Mouse (Mus musculus) hindbrain, postnatal 0 days (tissue): ENCODE results near the gene Hnrnpul1. TPM values are rescaled to one million over a fixed set of nuclear protein-coding genes. Genes with fewer than 3 reads are reported as not detected.

ENCODE experiments used
- ATAC-seq: fragments of 200-750 bp; cut with Nextera tagmentation; 2 replicates; pipeline ENCODE4 v1.8.0; 2017; ENCODE audit warnings: mild to moderate bottlenecking, moderate TSS enrichment, moderate library complexity
- DNase-seq: peaks from one replicate; pipeline ENCODE4 v3.0.0-alpha.2; 2015; ENCODE audit warnings: low spot score
- H3K27ac ChIP-seq: fragments of 300-500 bp; sonication (generic); 2 replicates; pipeline ENCODE4 v1.5.1; 2014; ENCODE audit warnings: mild to moderate bottlenecking
- H3K27me3 ChIP-seq: fragments of 300-500 bp; sonication (generic); 2 replicates; pipeline ENCODE4 v1.6.1; 2014; ENCODE audit warnings: low read length, mixed read lengths; ENCODE audit not compliant: insufficient read depth
- H3K36me3 ChIP-seq: fragments of 300-500 bp; sonication (generic); 2 replicates; pipeline ENCODE4 v1.6.1; 2014; ENCODE audit warnings: low read length, mixed read lengths; ENCODE audit not compliant: insufficient read depth
- H3K4me1 ChIP-seq: fragments of 300-500 bp; sonication (generic); 2 replicates; pipeline ENCODE4 v1.6.1; 2014; ENCODE audit warnings: antibody characterized with exemption, low read length, mixed read lengths; ENCODE audit not compliant: insufficient read depth
- H3K4me2 ChIP-seq: fragments of 300-500 bp; sonication (generic); 2 replicates; pipeline ENCODE4 v1.6.1; 2014; ENCODE audit warnings: low read depth, mild to moderate bottlenecking, low read length, moderate library complexity, mixed read lengths
- H3K4me3 ChIP-seq: fragments of 300-500 bp; sonication (generic); 2 replicates; pipeline ENCODE4 v1.5.1; 2014; ENCODE audit warnings: low read length
- H3K9ac ChIP-seq: fragments of 300-500 bp; sonication (generic); replicated peaks from 2 replicates; pipeline ENCODE4 v1.6.1; 2014; ENCODE audit warnings: mild to moderate bottlenecking, low read length, moderate library complexity, mixed read lengths
- H3K9me3 ChIP-seq: fragments of 300-500 bp; sonication (generic); 2 replicates; pipeline ENCODE4 v1.6.1; 2016; ENCODE audit warnings: low read length, mixed read lengths
- CTCF ChIP-seq: IDR thresholded peaks from 2 replicates; pipeline ENCODE4 v1.5.1; 2016; ENCODE audit warnings: antibody characterized with exemption, control low read depth, low read depth
- WGBS: fragments of 180-500 bp; shearing (Covaris S2); extraction: QIAGEN DNeasy Blood & Tissue Kit; methylation state at CpG from one replicate; pipeline ENCODE4 v1.1.7; 2014; 5-methylcytosine and 5-hydroxymethylcytosine counted together
- polyA plus RNA-seq: library from polyadenylated mRNA; unstranded; fragments of >200 nt; fragmentation: Nextera tagmentation; extraction: Ambion mirVana; gene quantifications from 2 replicates; pipeline ENCODE4 v1.2.1, GENCODE M21; 2015
- total RNA-seq: library from RNA; depleted of rRNA; stranded (reverse); fragments of >200 nt; gene quantifications from 2 replicates; pipeline ENCODE4 v1.2.3, GENCODE M21; 2014; rRNA removed

Hnrnpul1 gene
- total and polyA plus RNA-seq, 2 experiments from 2014 or later, result 44.6 to 116 TPM

DNA sequence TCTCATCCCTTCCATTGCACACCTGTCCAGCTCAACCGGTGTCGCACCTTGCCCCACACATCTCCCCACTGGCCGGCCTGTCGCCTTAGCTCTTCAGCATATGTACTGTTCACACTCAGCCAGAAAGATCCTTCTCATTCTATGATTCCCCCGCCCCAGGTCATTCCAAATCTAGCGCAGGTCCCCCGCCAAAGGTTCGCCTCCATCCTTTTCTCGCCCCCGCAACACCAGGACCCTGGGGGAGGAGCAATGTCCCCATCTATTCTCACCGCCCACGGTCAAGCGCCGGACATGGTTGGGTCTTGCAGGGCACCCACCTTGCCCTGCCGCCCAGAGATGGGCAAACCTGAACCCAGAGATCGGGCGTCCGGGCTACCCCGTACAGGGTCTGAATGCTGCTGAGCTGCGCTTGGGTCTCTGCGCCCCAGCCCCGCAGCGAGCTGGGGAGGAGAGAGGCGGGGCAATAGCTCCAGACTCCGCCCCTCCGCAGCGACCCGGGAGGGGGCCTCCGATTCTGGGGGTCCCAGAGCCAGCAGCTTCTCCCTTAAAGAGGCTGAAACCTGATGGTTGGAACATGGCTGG is 79.7 kb downstream of the Hnrnpul1 start, which contains the start of gene Tmem91:
Gene Tmem91, minus strand, starts transcription at position 448 of the 582 bp plus-strand sequence.
- H3K27ac ChIP-seq, result peak within 1 kb of the TSS; percentile 65
- H3K4me1 ChIP-seq, result no peaks in the 10 kb centered on the region
- peak within 1 kb of the TSS; percentile 51 for H3K4me3 ChIP-seq
- H3K4me2 ChIP-seq, result peak within 1 kb of the TSS; percentile 68
- no peaks in the 10 kb centered on the region for H3K36me3 ChIP-seq
- H3K9ac ChIP-seq, result peak within 1 kb of the TSS; percentile 72
- 2% methylated on average over 29 of the region's 29 CpGs for WGBS
- DNase-seq, result peak; percentile 43
- H3K27me3 ChIP-seq, result no peaks in the 10 kb centered on the region
- no peak for TF ChIP-seq CTCF
- H3K9me3 ChIP-seq, result no peaks in the 10 kb centered on the region
- peak; percentile 61 for ATAC-seq

DNA sequence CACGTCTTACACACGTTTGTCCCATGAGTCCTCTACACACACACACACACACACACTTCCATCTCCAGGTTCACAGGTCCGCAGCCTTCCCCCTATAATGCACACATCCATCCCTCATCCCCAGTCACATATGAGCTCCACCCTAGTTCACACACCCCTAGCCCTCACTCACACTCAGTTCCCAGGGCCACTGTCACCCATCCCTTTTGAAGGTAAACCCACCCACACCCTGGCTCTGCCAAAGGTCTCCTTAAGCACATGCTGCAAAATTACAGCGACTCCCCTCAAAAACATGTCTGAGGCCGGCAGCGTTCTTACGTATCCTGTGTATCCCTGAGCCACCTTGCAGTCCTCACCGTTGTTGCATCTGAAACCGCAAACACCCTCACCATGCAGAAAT is 80.3 kb downstream of the Hnrnpul1 start:
- no peak for TF ChIP-seq CTCF
- WGBS, result 15% methylated on average over 9 of the region's 9 CpGs
- DNase-seq (peak; percentile 10), ATAC-seq (no peak)
- peak overlapping the region; percentile 72 for H3K9ac ChIP-seq
- H3K27me3 ChIP-seq, result no peaks in the 10 kb centered on the region
- H3K4me2 ChIP-seq, result peak overlapping the region; percentile 68
- H3K4me1 ChIP-seq, result no peaks in the 10 kb centered on the region
- peak overlapping the region; percentile 65 for H3K27ac ChIP-seq
- no peaks in the 10 kb centered on the region for H3K9me3 ChIP-seq
- H3K36me3 ChIP-seq, result no peaks in the 10 kb centered on the region
- peak overlapping the region; percentile 51 for H3K4me3 ChIP-seq

DNA sequence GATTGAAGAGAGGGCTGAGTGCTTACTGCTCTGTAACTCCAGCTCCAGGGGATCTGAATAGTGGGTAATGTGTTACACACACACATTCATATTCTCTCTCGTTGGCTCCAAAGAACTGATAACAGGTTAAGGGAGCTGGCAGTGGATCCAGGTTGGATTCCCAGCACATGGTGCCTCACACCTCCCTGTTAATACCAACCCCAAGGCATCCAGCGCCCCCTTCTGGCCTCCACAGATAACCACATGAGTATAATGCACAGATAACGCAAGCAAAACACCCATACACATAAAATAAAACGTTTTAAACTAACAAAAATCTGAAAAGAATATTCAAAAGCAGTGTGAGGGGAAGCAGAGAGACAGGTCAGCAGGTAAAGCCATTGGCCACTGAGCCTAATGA is 82.1 kb downstream of the Hnrnpul1 start:
- ATAC-seq, result no peak

DNA sequence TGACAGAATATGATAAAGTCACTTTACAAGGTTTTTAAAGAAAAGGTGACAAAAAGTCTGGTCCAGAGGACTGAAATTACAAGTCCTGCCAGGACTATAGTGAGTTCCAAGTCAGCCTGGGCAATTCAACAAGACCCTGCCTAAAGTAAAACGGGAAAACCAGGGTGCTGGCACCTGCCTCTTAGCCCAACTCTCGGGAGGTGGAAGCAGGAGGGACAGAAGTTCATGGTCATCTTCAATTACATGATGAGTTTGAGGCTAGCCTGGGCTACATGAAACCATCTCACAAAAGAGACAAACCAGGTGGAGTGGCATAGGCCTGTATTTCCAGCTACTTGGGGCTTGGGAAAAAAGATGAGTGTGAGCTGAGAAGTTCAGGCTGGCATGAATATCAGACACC is 82.9 kb downstream of the Hnrnpul1 start:
- H3K27me3 ChIP-seq, result no peaks in the 10 kb centered on the region
- H3K27ac ChIP-seq, result no peak overlapping the region
- H3K36me3 ChIP-seq, result peaks cover 9% of the 10 kb centered on the region; the same call in 1 of the 2 replicates
- WGBS, result 74% methylated on average over 2 of the region's 2 CpGs
- H3K9ac ChIP-seq, result no peak overlapping the region
- H3K4me1 ChIP-seq, result no peaks in the 10 kb centered on the region
- no peak for TF ChIP-seq CTCF
- no peak overlapping the region for H3K4me3 ChIP-seq
- no peak for DNase-seq
- H3K4me2 ChIP-seq, result no peak overlapping the region
- H3K9me3 ChIP-seq, result no peaks in the 10 kb centered on the region
- ATAC-seq, result no peak

More for the DNA sequence above, 82.1 kb downstream of the Hnrnpul1 start:
- no peak overlapping the region for H3K4me3 ChIP-seq
- peak; percentile 31; the same call in 1 of the 2 replicates for TF ChIP-seq CTCF
- DNase-seq, result no peak
- WGBS, result 57% methylated on average over 4 of the region's 4 CpGs
- H3K36me3 ChIP-seq, result peaks cover 9% of the 10 kb centered on the region; the same call in 1 of the 2 replicates
- H3K4me1 ChIP-seq, result no peaks in the 10 kb centered on the region
- H3K27ac ChIP-seq, result no peak overlapping the region
- H3K9ac ChIP-seq, result no peak overlapping the region
- no peaks in the 10 kb centered on the region for H3K27me3 ChIP-seq
- no peaks in the 10 kb centered on the region for H3K9me3 ChIP-seq
- H3K4me2 ChIP-seq, result no peak overlapping the region

Other genes starting within 250 kb of the Hnrnpul1 start
- gene Ceacam2, start 214.9 kb downstream of the Hnrnpul1 start, total RNA-seq, result not detected in 2 replicates
- not detected in 2 replicates for gene Ceacam2, start 214.9 kb downstream of the Hnrnpul1 start, polyA plus RNA-seq
- not detected in 2 replicates for gene Erich4, start 138.9 kb downstream of the Hnrnpul1 start, total RNA-seq
- gene Erich4, start 138.9 kb downstream of the Hnrnpul1 start, polyA plus RNA-seq, result not detected in 2 replicates
- gene Dmac2, start 135.3 kb downstream of the Hnrnpul1 start, total RNA-seq, result 50.5 and 54.8 TPM in 2 replicates
- 46.7 and 48.7 TPM in 2 replicates for gene Dmac2, start 135.3 kb downstream of the Hnrnpul1 start, polyA plus RNA-seq
- 0.14 and 1.2 TPM in 2 replicates for gene B3gnt8, start 128.1 kb downstream of the Hnrnpul1 start, total RNA-seq
- 1.1 and 1.3 TPM in 2 replicates for gene B3gnt8, start 128.1 kb downstream of the Hnrnpul1 start, polyA plus RNA-seq
- gene Bckdha, start 95.8 kb downstream of the Hnrnpul1 start, total RNA-seq, result 88.5 and 96.0 TPM in 2 replicates
- gene Bckdha, start 95.8 kb downstream of the Hnrnpul1 start, polyA plus RNA-seq, result 56.1 and 60.4 TPM in 2 replicates
- gene Exosc5, start 95.6 kb downstream of the Hnrnpul1 start, total RNA-seq, result 27.9 and 33.9 TPM in 2 replicates
- gene Exosc5, start 95.6 kb downstream of the Hnrnpul1 start, polyA plus RNA-seq, result 36.5 and 39.2 TPM in 2 replicates
- gene Tmem91, start 79.6 kb downstream of the Hnrnpul1 start, total RNA-seq, result 62.1 and 115 TPM in 2 replicates
- gene Tmem91, start 79.6 kb downstream of the Hnrnpul1 start, polyA plus RNA-seq, result 182 and 185 TPM in 2 replicates
- gene B9d2, start 74.0 kb downstream of the Hnrnpul1 start, total RNA-seq, result 29.5 and 51.3 TPM in 2 replicates
- 50.8 and 55.6 TPM in 2 replicates for gene B9d2, start 74.0 kb downstream of the Hnrnpul1 start, polyA plus RNA-seq
- 2.3 and 2.4 TPM in 2 replicates for gene Tgfb1, start 67.8 kb downstream of the Hnrnpul1 start, total RNA-seq
- 0.76 and 0.98 TPM in 2 replicates for gene Tgfb1, start 67.8 kb downstream of the Hnrnpul1 start, polyA plus RNA-seq
- 41.2 and 43.1 TPM in 2 replicates for gene Ccdc97, start 35.7 kb downstream of the Hnrnpul1 start, total RNA-seq
- 23.1 and 26.6 TPM in 2 replicates for gene Ccdc97, start 35.7 kb downstream of the Hnrnpul1 start, polyA plus RNA-seq
- gene Axl, start 33.9 kb upstream of the Hnrnpul1 start, total RNA-seq, result 41.7 and 44.3 TPM in 2 replicates
- 24.5 and 26.8 TPM in 2 replicates for gene Axl, start 33.9 kb upstream of the Hnrnpul1 start, polyA plus RNA-seq
- gene Cyp2s1, start 62.2 kb upstream of the Hnrnpul1 start, total RNA-seq, result 3.8 and 4.4 TPM in 2 replicates
- 3.5 and 4.3 TPM in 2 replicates for gene Cyp2s1, start 62.2 kb upstream of the Hnrnpul1 start, polyA plus RNA-seq
- not detected in 2 replicates for gene Cyp2b10, start 142.9 kb upstream of the Hnrnpul1 start, total RNA-seq
- gene Cyp2b10, start 142.9 kb upstream of the Hnrnpul1 start, polyA plus RNA-seq, result not detected in 2 replicates